Mouse (Mus musculus) mouse embryonic stem cell (cell line): ENCODE data around the gene Olfr1471.
"Not testable (repeated sequence)": the region's sequence is repeated elsewhere in the genome, so short reads cannot be mapped to it uniquely, and the experiment has no call there.

Experiments
- in situ Hi-C, 2 experiments: fragments of 300-500 bp; cut with MboI; formaldehyde crosslinking; loops; 1 replicate in 1 of 2; 3 replicates in 1 of 2; pipeline ENCODE4 v1.14.3; 2019 to 2020; ENCODE audit warnings: low sequenced_read_pairs in 2 of 2, low pct_unique_long_range_greater_than_20kb in 1 of 2, mixed read lengths in 1 of 2; ENCODE audit not compliant: unreplicated experiment in 1 of 2

Olfr1471 gene

GRCm38 (mm10) chr19:13443109-13443508 is at the start of gene Olfr1471:
Olfr1471 (plus strand) TSS chr19:13443409.
- in situ Hi-C loops, result not testable (repeated sequence)

GRCm38 (mm10) chr19:13407549-13407948 is 35.7 kb upstream of the Olfr1471 start, which contains the start of gene Olfr1469:
Olfr1469 (plus strand) TSS chr19:13407849.
- in situ Hi-C loops, result no loop called here

GRCm38 (mm10) chr19:13455986-13456385 is 12.8 kb downstream of the Olfr1471 start, which contains the start of gene Olfr1472:
Olfr1472 (minus strand) TSS chr19:13456086.
- in situ Hi-C loops, result no loop called here

GRCm38 (mm10) chr19:13469265-13469664 is 26.1 kb downstream of the Olfr1471 start, which contains the start of gene Olfr1474:
Olfr1474 (plus strand) TSS chr19:13469565.
- in situ Hi-C loops, result not testable (repeated sequence)

- in situ Hi-C loops, result no loop called here
Observed at GRCm38 (mm10) chr19:13480096-13480495, 36.9 kb downstream of the Olfr1471 start, which contains the start of gene Olfr1475. Olfr1475 (minus strand) TSS chr19:13480196.

- in situ Hi-C loops, result no loop called here
Observed at GRCm38 (mm10) chr19:13500246-13500645, 57.0 kb downstream of the Olfr1471 start, which contains the start of gene Olfr1477. Olfr1477 (plus strand) TSS chr19:13500546.
